Mouse (Mus musculus): ENCODE results near the gene Fhad1.

GRCm38 (mm10) chr4:141932785-141933574, 81.9 kb downstream of the Fhad1 start:
- TF ChIP-seq CTCF (IDR thresholded peaks at IDR 0.05; ENCODE audit: low read depth, low read length) = no peak
- TF ChIP-seq POLR2A (IDR thresholded peaks at IDR 0.05; ENCODE audit: insufficient read depth, low read length) = no peak
- no peak for TF ChIP-seq EP300 (IDR thresholded peaks at IDR 0.05; ENCODE audit: insufficient read depth, low read depth, low read length)

Data from ES-Bruce4 (cell line).